Mouse (Mus musculus): Measurements from ENCODE around the gene Sag.
A peak's percentile ranks its signal among the peaks of the same experiment; 100 is the strongest.
"Not testable (repeated sequence)": the region's sequence is repeated elsewhere in the genome, so short reads cannot be mapped to it uniquely, and the experiment has no call there.

Gene Sag

DNA sequence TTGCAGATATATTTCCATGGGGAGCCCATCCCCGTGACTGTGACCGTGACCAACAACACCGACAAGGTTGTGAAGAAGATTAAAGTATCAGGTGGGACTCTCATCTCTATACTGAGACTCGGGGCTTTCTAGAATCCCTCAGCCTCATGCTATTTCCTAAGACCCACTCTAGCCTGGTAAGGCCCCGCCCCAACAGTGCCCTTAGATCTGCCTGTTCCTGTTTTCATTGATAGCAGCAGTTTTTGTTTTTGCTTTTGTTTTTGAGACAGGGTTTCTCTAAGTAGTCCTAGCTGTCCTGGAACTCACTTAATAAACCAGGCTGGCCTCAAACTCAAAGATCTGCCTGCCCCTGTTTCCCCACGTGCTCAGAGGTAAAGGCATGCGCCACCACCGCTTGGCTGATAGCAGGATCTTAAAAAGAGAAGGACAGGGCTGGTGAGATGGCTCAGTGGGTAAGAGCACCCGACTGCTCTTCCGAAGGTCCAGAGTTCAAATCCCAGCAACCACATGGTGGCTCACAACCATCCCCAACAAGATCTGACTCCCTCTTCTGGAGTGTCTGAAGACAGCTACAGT, 21.0 kb downstream of the Sag start:
- no peak for DNase-seq (ENCODE audit: low read depth, low spot score)

DNA sequence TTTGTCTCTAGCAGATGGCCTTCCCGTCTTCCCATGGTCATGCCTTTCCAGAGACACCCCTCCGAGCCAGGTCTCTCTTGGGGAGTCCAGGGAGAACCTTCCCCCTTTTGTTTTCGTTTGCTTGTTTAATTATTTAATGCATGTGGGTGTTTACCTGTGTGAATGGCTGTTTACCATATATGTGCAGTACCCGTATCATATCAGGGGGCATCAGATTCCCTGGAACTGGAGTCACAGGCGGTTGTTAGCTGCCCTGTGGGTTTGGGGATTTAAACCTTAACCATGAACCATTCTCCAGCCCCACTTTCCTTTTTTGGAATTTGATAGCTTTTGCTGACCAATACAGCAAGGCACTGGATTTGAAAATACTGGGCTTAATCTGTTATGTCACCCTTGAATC, 21.8 kb downstream of the Sag start:
- no peak for DNase-seq (ENCODE audit: low read depth, low spot score)

DNA sequence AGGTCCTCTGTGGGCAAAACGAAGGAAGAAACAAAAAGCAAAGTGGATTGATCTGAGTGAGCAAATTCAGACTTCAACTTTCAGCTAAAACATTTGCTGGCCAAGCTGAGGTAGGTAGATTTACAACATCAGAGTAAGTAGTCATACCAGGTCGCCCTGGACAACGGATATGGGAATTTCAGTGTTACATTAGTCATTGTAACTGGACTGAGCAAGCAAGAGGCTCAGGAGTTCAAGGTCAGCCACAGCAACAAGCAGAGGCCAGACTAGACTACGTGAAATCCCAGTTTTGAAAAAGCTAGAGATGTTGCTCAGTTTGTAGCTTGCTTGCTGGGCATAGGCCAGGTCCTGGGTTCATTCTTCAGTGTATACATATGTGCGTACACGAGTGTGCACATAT, 22.5 kb downstream of the Sag start:
- no peak for DNase-seq (ENCODE audit: low read depth, low spot score)

DNA sequence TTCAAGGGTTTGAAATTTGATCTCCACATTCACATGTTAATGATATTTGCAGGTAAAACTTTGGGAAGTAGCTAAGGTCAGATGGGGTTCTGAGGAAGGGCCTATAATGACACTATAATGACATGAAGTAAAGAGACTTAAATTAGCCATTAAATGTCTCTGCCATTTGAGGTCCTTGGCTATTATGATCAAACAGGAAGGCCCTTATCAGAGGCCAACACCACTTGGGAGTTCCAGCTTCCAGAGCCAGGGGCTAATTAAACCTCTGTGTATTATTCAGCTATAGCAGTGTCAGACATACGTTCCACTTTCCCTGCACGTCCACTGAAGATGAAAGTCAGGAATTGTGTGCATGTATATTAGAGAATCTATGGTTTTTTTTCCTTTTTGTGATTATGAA, 23.0 kb downstream of the Sag start:
- DNase-seq (ENCODE audit: low read depth, low spot score), result no peak

DNA sequence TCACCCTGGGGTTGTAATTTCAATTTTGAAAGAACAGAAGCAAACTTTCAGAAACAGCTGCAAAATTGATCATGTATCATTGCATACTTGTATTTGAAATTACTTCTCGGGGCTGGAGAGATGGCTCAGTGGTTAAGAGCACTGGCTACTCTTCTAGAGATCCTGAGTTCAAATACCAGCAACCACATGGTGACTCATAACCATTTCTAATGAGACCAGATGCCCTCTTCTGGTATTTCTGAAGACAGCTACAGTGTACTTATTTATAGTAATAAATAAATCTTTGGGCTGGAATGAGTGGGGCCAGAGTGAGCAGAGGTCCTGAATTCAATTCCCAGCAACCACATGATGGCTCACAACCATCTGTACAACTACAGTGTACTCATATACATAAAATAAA, 24.0 kb downstream of the Sag start:
- DNase-seq (ENCODE audit: low read depth, low spot score), result not testable (repeated sequence)

DNA sequence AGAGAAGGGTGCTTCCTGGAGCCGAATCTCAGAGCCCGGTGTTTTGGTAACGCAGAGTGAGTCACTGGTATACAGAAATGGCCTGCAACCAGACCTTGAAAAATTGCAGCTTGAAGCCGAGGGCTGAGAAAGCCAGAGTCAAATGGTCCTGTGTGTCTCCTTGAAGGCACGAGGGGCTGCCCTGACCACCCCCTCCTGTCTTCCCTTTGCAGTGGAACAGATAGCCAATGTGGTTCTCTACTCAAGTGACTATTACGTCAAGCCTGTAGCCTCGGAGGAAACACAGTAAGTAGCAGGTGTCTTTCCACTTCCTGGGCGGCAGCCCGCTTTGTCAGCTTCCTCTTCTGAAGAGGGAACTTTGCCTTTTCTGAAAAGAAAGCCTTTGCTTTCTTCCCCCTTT, 24.7 kb downstream of the Sag start:
- peak; percentile 78 for DNase-seq (ENCODE audit: low read depth, low spot score)

DNA sequence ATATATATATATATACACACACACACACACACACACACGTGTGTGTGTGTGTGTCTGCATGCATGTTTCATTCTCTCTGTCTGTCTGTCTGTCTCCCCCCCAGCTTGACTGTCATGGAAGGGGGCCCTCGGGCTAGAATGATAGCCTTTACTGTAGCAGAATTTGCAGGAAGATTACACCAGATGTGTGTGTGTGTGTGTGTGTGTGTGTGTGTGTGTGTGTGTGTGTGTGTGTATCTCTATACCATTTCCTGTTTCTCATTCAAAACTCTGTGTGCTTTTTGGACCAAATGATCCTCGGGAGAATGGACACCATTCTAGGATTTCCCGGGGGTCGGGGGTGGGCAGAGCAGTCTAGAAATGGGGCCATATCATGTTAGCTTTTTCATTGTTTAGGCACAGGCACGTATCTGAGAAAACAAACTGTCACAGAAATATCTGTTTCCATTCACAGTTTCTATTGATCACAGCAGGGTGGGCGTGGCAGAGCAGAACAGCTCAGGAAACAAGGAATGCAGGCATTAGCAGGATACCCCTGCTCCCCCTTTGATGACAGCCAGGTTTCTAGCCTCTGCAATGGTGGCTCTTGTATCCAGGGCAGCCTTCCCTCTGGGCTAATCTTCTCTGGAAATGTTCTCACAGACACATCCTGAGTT, 25.6 kb downstream of the Sag start:
- no peak for DNase-seq (ENCODE audit: low read depth, low spot score)

DNA sequence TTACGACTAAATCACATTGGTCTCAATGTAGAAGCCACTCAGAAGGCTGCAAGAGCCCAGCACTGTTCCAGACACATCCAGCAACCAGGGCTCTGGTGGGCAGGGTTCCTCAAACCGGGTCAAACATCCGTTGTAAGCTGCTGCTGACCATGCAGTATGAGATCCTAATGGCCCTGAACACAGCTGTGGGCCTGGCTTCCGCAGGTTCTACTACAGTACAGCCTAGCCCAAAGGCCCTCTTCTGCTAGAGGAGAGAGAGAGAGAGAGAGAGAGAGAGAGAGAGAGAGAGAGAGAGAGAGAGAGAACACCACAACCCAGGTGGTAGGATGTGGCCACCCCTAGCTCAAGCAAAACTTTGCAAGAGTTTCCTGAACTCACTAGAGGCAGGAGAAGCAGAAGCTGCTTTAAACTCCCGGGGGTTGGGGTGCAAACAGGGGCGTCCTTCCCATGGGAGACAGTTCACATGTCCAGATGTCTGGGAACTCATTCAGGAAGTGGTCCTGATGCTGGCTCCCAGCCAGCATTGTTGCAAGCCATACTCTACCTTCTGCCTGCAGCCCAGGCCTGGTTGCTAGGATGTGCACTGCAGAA, 26.2 kb downstream of the Sag start:
- DNase-seq (ENCODE audit: low read depth, low spot score), result peak; percentile 39

DNA sequence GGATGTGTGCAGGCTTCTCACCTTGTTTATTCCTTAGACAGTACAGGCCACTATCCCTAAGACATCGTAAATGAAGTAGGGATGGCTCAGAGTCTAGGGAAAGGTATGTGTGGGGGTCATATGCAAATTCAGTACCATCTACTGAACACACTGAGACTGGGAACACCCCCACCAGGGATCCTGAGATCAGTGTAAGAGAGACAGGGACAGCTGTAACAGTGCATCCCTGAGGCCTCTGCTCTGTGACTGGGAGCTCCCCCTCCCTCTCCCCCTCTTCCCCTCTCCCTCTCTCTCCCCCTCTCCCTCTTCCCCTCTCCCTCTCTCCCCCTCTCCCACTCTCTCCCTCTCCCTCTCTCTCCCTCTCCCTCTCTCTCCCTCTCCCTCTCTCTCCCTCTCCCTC, 33.0 kb downstream of the Sag start:
- DNase-seq (ENCODE audit: low read depth, low spot score), result no peak

DNA sequence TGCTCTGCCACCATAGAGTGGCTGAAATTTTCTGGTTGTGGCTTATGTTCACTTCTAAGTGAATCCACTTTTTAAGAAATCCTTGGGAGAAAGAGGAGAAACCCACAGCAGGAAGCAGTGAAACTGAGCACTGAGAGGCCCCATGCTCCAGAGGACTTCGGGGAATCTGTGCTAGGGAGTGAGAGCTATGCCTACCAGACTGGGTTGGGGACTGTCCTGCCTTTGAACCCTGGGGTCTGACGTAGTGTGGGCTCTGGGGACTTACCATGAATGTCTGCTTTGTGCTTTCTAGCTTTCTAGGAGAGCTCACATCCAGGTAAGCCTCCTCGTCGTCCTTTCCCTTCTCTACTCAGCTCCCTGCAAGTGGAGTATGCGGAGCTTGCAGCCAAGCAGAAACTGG, 33.5 kb downstream of the Sag start:
- no peak for DNase-seq (ENCODE audit: low read depth, low spot score)

DNA sequence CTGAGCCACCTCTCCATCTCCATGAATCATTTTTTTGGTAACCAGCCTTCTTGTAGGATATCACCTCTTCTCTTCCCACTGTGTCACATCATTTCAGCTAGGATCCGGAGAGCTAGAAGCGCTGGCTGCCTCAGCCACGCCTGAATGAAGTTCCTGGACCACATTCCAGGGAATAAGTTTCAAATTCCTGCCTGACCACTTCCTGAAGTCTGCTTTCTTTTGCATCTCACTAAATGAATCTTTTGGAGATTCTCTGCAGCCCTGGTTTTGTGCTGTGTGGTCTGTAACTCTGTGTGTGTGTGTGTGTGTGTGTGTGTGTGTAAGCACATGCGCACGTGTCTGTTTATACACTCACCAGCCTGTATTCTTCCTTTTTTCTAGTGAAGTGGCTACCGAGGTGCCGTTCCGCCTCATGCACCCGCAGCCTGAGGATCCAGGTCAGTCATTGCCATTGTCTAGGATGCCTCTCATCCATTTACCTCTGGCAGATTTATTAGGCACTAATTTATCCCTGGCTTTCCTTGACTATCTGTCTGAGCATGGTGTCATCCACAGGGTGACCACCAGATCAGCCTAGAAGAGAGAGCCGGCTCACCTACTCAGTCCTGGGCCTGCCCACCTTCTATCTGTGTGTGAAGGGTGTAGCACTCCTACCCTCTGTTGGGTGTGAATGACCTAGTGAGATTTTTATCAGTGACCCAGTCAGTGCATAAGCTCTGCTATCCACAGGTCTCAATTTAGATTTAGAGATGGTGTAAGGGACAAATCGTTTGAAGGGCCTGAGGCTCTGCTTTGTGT, 37.1 kb downstream of the Sag start:
- no peak for DNase-seq (ENCODE audit: low read depth, low spot score)

DNA sequence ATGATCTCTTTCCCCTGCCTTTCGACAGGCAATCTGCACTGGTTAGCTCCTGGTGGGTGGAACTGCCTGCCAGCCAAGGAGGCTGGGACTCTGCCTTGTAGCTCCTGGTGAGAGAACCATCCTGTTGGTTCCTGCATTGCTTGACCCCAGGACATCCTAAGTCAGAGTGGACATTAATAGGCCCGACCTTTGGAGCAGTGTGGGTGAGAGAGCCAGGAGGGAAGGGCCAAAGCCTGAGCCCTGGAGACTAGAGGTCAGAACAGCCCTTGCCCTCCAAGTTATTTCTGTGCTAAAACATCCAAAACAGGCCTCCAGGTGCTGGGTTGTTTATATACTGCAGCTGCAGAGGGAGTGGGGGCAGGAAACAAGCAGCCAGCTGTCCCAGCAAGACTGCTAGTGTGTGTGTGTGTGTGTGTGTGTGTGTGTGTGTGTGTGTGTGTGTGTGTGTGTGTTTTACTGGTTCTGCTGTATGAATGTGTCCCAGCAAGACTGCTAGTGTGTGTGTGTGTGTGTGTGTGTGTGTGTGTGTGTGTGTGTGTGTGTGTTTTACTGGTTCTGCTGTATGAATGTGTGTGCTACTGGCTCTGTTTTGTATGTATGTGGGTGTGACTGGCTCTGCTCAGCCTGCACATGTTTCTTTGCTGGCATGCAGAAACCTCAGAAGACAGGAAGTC, 43.5 kb downstream of the Sag start:
- DNase-seq (ENCODE audit: low read depth, low spot score), result peak; percentile 84

DNA sequence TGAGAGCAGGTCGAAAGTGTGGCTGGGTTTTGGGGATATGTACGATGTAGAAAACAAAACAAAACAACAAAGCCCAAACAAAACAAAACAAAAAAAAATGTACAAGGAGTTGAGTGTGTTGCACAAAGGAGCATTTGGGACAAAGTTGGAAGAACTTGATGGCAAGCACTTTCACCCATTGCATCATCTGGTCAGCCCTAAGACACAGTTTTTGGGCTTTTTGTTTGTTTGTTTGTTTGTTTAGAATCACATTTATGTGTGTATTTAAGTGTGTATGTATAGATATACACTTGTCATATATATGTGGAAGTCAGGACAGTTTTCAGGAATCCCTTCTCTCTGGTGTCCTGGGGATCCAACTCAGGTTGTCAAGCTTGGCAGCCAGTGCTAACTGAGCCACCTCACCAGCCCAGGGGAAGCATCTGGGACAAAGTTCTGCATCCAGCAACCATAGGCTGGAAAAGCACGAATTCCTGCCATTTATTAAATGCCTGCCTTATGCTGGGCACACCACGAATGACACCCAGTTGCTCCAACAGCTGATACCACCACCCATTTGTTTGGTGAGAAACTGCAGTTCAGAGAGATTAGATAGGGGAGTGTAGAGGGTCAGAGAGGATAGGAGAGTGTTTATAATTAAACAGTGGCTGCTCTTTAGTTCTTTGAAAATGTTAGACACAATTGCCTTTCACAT, 44.1 kb downstream of the Sag start:
- no peak for DNase-seq (ENCODE audit: low read depth, low spot score)

DNA sequence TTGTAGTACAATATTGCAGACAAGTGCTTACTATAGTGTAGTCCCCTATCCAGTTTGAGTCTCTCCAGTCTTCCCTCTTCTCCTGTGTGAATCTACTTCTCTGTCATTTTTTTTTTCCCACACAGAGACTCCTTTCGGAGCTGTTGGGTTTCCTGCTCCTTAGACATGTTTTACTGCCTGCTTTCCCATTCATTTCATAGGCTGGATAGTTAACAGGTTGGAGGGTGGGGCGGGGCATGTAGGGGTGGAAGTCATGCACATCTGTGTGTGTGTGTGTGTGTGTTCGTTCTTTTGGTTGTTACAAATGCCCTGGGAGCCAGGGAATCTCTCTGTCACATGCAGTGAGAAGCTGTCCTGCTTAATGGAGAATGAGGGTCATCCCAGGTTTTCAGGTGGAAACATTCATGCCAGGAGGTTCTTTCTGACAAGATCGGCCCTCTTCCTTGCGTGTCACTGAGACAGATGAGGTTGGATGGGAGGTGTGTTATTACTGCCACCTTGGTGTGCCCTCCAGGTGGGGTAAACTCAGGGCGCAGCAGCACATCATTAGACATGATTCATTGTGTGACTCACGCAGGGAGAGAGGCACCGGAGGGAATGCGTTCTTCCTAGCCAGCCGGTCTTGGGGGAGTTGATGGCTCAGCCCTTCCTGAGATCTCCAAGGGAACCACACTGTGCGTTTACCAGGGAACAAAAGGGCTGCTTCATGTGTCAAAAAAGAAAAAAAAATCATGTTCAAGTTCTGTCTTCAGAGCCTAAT, 44.9 kb downstream of the Sag start:
- DNase-seq (ENCODE audit: low read depth, low spot score), result no peak

DNA sequence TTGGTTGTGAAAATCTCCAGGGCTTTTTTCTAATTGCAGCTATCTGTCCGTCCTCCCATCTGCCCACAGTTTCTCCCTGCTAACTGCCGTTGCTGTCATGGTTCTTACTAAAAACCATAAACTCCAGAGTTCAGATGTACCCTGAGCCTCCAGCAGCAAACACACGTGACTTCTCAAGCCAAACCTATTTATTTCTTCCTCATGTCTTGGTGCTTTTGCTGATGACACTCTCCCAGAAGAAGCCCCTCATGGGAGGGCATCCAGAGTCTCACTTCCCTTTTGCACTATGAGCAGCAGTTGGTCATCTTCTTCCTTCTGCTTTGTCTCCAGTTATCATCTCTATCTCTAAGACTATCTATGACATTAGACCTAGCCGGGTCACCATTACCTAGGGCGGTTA, 45.8 kb downstream of the Sag start:
- DNase-seq (ENCODE audit: low read depth, low spot score), result no peak

DNA sequence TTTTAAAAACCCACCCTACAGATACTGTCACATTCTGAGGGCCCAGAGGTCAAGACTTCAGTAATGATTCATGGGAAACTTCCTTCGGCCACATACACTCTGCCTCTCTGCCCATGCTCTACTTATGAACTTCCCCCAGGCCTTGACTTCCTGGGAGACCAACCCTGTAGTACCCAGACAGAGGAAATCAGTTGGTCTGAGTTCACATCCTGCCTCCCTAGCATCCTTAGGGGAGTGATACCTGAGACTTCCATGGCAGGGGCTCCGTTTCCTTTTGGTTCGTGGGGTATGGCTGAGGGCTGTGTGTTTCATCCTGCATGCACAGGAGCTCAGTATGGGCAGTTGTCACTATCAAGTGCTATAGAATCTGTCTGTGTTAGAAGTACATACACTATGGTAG, 47.9 kb downstream of the Sag start:
- DNase-seq (ENCODE audit: low read depth, low spot score), result no peak

DNA sequence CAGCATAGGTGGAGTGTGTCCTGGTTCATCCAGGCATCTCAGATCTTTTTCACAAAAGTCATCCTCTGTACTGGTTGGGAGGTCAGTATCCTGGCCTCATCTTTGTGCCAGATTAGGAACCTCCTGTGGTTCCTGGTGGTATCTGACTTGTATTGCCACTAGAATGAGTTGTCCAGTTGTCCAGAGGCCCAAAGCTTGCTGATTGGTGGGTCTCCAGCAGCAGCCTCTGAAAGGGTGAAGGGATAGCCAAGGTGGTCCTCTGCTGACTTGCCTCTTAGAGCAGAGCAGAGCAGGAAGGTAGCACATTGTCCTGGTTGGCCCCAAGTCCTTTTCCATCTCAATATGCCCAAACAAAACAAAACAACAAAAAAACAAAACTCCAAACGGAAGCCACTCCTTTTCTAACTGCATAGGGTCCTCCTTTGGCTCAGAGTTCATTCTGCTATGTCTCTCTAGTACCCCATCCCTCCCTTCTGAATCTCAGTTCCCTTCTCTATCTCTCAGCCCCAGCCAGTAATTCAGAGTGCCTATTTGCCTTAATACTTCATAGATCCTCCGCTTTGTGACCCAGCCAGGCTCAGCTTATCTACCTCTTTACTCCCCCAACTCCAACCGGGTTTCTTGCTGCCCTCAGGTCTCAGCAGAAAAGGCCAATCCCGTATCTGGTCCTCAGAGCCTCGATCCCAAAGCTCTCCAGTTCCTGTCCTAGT, 48.8 kb downstream of the Sag start:
- no peak for DNase-seq (ENCODE audit: low read depth, low spot score)

DNA sequence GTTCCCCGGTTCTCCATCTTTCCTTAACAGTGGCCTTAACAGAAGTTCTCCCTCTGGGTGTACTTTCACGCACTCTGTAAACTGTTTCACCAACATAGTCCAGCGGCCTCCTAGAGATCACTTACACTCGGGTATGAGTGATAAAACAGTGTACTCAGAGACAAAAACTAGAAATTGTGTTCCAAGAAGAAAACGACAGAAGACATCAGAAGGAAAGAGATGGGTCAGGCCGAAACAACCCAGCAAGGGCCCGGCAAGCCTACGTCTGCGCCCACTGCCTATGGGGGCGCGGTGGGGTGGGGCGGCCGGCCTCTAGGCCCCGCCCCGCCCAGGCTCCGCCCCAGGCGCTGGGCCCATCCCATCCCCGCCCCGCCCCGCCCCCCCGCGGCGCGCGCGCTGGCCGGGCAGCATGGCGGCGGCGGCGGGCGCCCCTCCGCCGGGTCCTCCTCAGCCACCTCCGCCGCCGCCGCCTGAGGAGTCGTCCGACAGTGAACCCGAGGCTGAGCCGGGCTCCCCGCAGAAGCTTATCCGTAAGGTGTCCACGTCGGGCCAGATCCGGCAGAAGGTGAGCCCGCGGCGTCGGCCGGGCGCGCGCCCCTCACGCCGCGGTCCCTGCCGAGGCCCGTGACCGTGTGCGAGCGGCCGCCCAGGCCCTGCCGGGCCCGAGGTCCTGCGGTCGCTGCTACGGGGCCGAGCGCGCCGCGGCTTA, 49.6 kb downstream of the Sag start, which contains the start of gene Dgkd:
Gene Dgkd (plus strand): TSS at position 396 of the 709 bp plus-strand sequence.
- DNase-seq (ENCODE audit: low read depth, low spot score), result peak; percentile 61

DNA sequence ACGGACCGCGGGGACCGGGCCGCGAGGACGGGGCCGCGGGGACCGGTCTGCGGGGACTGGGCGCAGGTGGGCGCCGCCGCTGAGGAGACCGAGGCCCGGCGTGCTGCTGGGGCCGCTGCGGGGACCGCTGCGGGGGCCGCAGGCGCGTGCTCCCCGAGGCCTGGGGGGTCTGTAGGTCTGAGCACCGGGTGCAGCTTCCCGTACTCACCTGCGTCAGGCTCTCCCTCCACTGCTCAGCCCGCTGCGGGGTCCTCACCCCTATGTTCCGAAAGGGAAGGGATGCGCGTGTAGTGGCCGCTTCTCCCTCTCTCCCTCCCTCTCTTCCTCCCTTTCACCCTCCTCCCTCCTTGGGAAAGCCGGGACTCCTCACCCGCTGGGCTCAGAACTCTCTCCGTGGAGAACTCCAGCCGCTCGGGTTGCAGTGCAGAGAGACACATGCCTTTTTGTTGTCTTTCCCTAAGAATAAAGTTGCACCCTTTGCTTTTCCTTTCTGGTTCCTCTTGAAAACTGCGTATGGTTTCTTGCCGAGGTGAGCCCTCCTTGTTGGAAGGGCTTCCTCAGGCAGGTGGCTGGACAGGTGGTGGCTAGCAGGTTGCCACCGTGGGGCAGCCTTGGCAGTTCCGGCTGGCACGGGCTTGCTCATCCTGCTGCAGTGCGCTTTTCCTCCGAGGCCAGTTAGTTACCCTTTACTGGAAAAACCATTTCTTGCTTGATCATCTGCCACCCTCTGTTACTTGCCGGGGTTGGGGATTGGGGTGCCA, 50.3 kb downstream of the Sag start:
- DNase-seq (ENCODE audit: low read depth, low spot score), result no peak
